Mouse (Mus musculus) colon, adult 2 months (tissue): Measurements from ENCODE around the gene Prss44. TPM values are rescaled to one million over a fixed set of nuclear protein-coding genes. Genes with fewer than 3 reads are reported as not detected.

Experiments
- polyA plus RNA-seq: library from polyadenylated mRNA; depleted of rRNA; stranded (reverse); fragments of >200 nt; gene quantifications from 2 replicates; pipeline ENCODE4 v1.2.3, GENCODE M21; 2012; rRNA removed

The Prss44 gene
- not detected in 2 replicates for polyA plus RNA-seq

GRCm38 (mm10) chr9:110813789-110814188 is at the start of gene Prss44:
Prss44 (plus strand) TSS chr9:110813994.

GRCm38 (mm10) chr9:110797866-110798265 is 15.9 kb upstream of the Prss44 start, which contains the start of gene Prss42:
Prss42 (plus strand) TSS chr9:110798166.

GRCm38 (mm10) chr9:110826390-110826789 is 12.6 kb downstream of the Prss44 start, which contains the start of gene Prss43:
Prss43 (plus strand) TSS chr9:110826690.

GRCm38 (mm10) chr9:110834411-110834810 is 20.6 kb downstream of the Prss44 start, which contains the start of gene Prss45:
Prss45 (plus strand) TSS chr9:110834588.

GRCm38 (mm10) chr9:110844206-110844605 is 30.4 kb downstream of the Prss44 start, which contains the start of gene Prss46:
Prss46 (plus strand) TSS chr9:110844506.

GRCm38 (mm10) chr9:110857781-110858472 is 44.1 kb downstream of the Prss44 start, which contains the start of gene Prss50:
Prss50 (plus strand) TSS chr9:110857967.

Other genes with a start within 250 kb of the Prss44 start
- 9.3 and 9.7 TPM in 2 replicates for gene Nradd, start 189.5 kb upstream of the Prss44 start, polyA plus RNA-seq
- 88.0 and 95.5 TPM in 2 replicates for gene Nbeal2, start 159.8 kb upstream of the Prss44 start, polyA plus RNA-seq
- gene Ccdc12, start 157.5 kb upstream of the Prss44 start, polyA plus RNA-seq: 86.9 and 106 TPM in 2 replicates
- gene Myl3, start 72.1 kb upstream of the Prss44 start, polyA plus RNA-seq: not detected in 2 replicates
- gene Pth1r, start 66.8 kb upstream of the Prss44 start, polyA plus RNA-seq: 16.5 and 23.0 TPM in 2 replicates
- gene Prss42, start 15.8 kb upstream of the Prss44 start, polyA plus RNA-seq: not detected in 2 replicates
- gene Prss43, start 12.7 kb downstream of the Prss44 start, polyA plus RNA-seq: not detected in 2 replicates
- not detected in 2 replicates for gene Prss45, start 20.6 kb downstream of the Prss44 start, polyA plus RNA-seq
- not detected in 2 replicates for gene Prss46, start 30.5 kb downstream of the Prss44 start, polyA plus RNA-seq
- gene Prss50, start 44.0 kb downstream of the Prss44 start, polyA plus RNA-seq: not detected in 2 replicates
- gene Als2cl, start 65.9 kb downstream of the Prss44 start, polyA plus RNA-seq: 44.7 and 53.9 TPM in 2 replicates
- 1.1 and 1.2 TPM in 2 replicates for gene Tmie, start 66.1 kb downstream of the Prss44 start, polyA plus RNA-seq
- gene Fam240a, start 102.9 kb downstream of the Prss44 start, polyA plus RNA-seq: not detected in 2 replicates
- gene Tdgf1, start 132.2 kb downstream of the Prss44 start, polyA plus RNA-seq: not detected in 2 replicates
- gene Lrrc2, start 137.6 kb downstream of the Prss44 start, polyA plus RNA-seq: not detected in 2 replicates
- 1.1 TPM in 2 replicates for gene Rtp3, start 176.6 kb downstream of the Prss44 start, polyA plus RNA-seq
- 0.05 and 0.09 TPM in 2 replicates for gene Ltf, start 205.3 kb downstream of the Prss44 start, polyA plus RNA-seq
- gene Ccrl2, start 243.5 kb downstream of the Prss44 start, polyA plus RNA-seq: 2.6 and 4.4 TPM in 2 replicates